Mouse (Mus musculus) stomach, postnatal 0 days (tissue): ENCODE results near the gene Ttc29. TPM values are rescaled to one million over a fixed set of nuclear protein-coding genes. Genes with fewer than 3 reads are reported as not detected.
A peak's percentile ranks its signal among the peaks of the same experiment; 100 is the strongest.

Source experiments
- ATAC-seq: fragments of 200-750 bp; cut with Nextera tagmentation; 2 replicates; pipeline ENCODE4 v1.8.0; 2017; ENCODE audit not compliant: low FRiP score, low TSS enrichment
- DNase-seq: peaks from one replicate; pipeline ENCODE4 v3.0.0-alpha.2; 2016; ENCODE audit warnings: low spot score
- H3K27ac ChIP-seq: fragments of 300-500 bp; sonication (generic); replicated peaks from 2 replicates; pipeline ENCODE4 v1.5.1; 2014; ENCODE audit warnings: mild to moderate bottlenecking, control low read depth
- H3K27me3 ChIP-seq: fragments of 300-500 bp; sonication (generic); 2 replicates; pipeline ENCODE4 v1.6.1; 2014; ENCODE audit warnings: low read length; ENCODE audit not compliant: control insufficient read depth, insufficient read depth
- H3K36me3 ChIP-seq: fragments of 300-500 bp; sonication (generic); 2 replicates; pipeline ENCODE4 v1.6.1; 2014; ENCODE audit warnings: low read length, mixed read lengths; ENCODE audit not compliant: control insufficient read depth, insufficient read depth
- H3K4me1 ChIP-seq: fragments of 300-500 bp; sonication (generic); replicated peaks from 2 replicates; pipeline ENCODE4 v1.6.1; 2014; ENCODE audit warnings: antibody characterized with exemption; ENCODE audit not compliant: control insufficient read depth, insufficient read depth
- H3K4me2 ChIP-seq: fragments of 300-500 bp; sonication (generic); replicated peaks from 2 replicates; pipeline ENCODE4 v1.6.1; 2014; ENCODE audit warnings: low read depth, mild to moderate bottlenecking, control low read depth, moderate library complexity
- H3K4me3 ChIP-seq: fragments of 300-500 bp; sonication (generic); 2 replicates; pipeline ENCODE4 v1.5.1; 2014; ENCODE audit warnings: low read depth, low read length, control low read depth
- H3K9ac ChIP-seq: fragments of 300-500 bp; sonication (generic); 2 replicates; pipeline ENCODE4 v1.6.1; 2014; ENCODE audit warnings: mild to moderate bottlenecking, low read length, control low read depth, mixed read lengths
- H3K9me3 ChIP-seq: fragments of 300-500 bp; sonication (generic); 2 replicates; pipeline ENCODE4 v1.6.1; 2016; ENCODE audit warnings: low read length; ENCODE audit not compliant: control insufficient read depth
- CTCF ChIP-seq: IDR thresholded peaks from 2 replicates; pipeline ENCODE4 v1.5.1; 2016; ENCODE audit warnings: antibody characterized with exemption, low read depth, mild to moderate bottlenecking, moderate library complexity
- EP300 ChIP-seq: optimal IDR thresholded peaks from 2 replicates; pipeline ENCODE3; 2016; ENCODE audit warnings: antibody characterized with exemption
- WGBS: fragments of 180-500 bp; shearing (Covaris S2); extraction: QIAGEN DNeasy Blood & Tissue Kit; methylation state at CpG from one replicate; pipeline ENCODE4 v1.1.7; 2014; 5-methylcytosine and 5-hydroxymethylcytosine counted together
- polyA plus RNA-seq: library from polyadenylated mRNA; unstranded; fragments of >200 nt; fragmentation: Nextera tagmentation; extraction: Ambion mirVana; gene quantifications from 2 replicates; pipeline ENCODE4 v1.2.1, GENCODE M21; 2015

Gene Ttc29
- polyA plus RNA-seq, 1 experiment from 2014 or later: not detected

DNA sequence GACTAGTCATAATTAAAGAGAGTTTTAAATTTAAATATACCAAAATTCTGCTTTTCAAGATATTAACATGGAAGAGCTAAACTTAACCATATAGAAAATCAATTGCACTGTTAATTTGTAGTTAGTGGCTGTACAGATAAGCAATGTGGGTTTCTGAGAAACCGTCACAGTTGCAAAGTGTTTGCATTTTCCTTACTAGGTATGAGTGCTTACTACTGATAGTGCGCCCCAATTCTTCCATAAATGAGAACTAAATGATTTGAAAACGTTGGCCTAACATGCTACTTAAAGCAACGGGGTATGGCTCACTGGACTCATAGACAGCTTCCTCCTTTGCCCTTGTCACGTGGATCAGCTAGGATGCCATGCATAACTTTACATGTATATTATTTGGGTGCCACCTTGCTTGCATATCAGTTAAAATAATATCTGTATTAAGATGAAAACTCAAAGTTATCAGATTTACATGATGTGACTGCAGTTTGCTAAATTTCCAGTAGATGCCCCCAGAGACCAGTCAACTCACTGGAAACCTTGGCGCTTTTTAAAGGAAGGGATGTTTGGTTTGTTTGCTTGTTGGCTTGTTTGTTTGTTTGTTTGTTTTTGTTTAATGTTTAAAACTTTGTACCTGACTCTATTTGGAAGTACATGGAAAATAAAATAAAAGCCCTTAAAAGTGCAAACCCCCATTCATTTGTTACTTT is 25.0 kb downstream of the Ttc29 start:
- 53% methylated on average over 6 of the region's 6 CpGs for WGBS
- H3K27ac ChIP-seq: no peak overlapping the region

DNA sequence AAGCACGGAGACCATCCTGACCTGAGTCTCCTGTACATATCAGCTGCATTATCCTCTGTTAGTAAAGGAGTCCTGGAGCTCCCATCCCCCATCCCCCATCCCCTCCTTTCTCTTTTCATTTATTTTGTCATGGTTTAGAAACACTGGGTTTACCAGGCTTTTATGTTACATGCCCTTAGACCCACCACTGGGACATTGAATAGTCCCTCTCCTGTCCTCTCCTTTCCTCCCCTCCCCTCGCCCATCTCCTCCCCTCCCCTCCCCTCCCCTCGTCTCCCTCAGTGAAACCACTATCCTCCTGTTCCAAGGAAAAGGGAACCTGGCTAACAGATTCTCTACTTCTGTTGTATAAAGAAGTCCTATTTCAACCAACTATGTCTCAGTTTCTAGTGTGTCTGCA is 38.0 kb downstream of the Ttc29 start:
- Histone ChIP-seq H3K9me3 (no peaks in the 10 kb centered on the region), H3K4me2 (no peak overlapping the region), H3K4me3 (no peak overlapping the region), H3K27me3 (no peaks in the 10 kb centered on the region), H3K36me3 (no peaks in the 10 kb centered on the region), H3K4me1 (no peaks in the 10 kb centered on the region), H3K27ac (no peak overlapping the region), H3K9ac (no peak overlapping the region)
- ATAC-seq (no peak), DNase-seq (no peak)
- 49% methylated on average over 3 of the region's 3 CpGs for WGBS
- TF ChIP-seq EP300 (no peak), CTCF (no peak)

More for the DNA sequence above, 25.0 kb downstream of the Ttc29 start:
- TF ChIP-seq EP300: no peak
- peak; percentile 83 for TF ChIP-seq CTCF
- H3K27me3 ChIP-seq: no peaks in the 10 kb centered on the region
- H3K36me3 ChIP-seq: no peaks in the 10 kb centered on the region
- H3K4me1 ChIP-seq: no peaks in the 10 kb centered on the region
- no peaks in the 10 kb centered on the region for H3K9me3 ChIP-seq
- DNase-seq (no peak), ATAC-seq (no peak)
- H3K9ac ChIP-seq: no peak overlapping the region
- no peak overlapping the region for H3K4me3 ChIP-seq
- no peak overlapping the region for H3K4me2 ChIP-seq

DNA sequence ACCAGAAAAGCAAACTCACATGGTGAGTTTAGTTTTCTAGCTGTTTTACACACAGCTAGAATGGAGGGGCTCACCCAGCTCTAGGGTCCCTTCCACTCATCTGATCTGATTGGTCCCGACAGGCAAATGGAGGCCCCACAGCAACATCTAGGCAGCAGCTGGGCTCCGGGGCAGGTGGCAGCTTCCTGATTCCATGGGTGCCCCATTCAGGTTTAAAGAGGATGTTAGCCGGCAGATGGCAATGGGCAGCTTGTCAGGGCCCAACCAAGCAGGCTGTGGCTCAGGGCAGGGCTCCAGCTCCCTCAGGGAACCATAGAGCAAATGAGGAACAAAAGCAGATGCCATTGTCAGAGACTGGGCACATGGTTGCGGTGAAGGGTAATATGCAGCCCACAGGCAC is 41.3 kb downstream of the Ttc29 start:
- no peak for DNase-seq
- ATAC-seq: no peak

DNA sequence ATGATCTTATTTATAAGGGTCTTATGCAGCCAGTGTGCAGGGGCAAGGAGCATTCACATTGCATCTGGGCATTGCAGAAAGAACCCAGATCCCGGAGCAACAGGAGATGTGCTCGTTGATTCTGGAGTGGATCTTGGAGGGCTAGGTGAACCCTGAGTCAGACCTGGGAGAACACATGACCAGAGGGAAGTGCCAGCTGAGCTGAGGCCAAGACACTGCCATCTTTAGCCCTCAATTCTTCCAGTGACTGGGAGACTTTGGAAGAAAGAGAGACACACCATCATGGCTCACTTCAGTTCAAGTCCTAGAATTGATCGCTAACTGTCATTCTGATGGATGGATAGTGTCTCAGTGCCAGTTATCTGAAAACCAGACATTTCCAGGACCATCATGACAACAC is 41.9 kb downstream of the Ttc29 start:
- TF ChIP-seq EP300: no peak
- no peak for TF ChIP-seq CTCF
- Histone ChIP-seq H3K9me3 (no peaks in the 10 kb centered on the region), H3K4me1 (no peaks in the 10 kb centered on the region), H3K36me3 (no peaks in the 10 kb centered on the region), H3K9ac (no peak overlapping the region), H3K4me3 (no peak overlapping the region), H3K4me2 (no peak overlapping the region), H3K27me3 (no peaks in the 10 kb centered on the region), H3K27ac (no peak overlapping the region)
- ATAC-seq: no peak
- WGBS: 88% methylated on average over 3 of the region's 3 CpGs
- no peak for DNase-seq

More for the DNA sequence above, 41.3 kb downstream of the Ttc29 start:
- no peaks in the 10 kb centered on the region for H3K36me3 ChIP-seq
- H3K9ac ChIP-seq: no peak overlapping the region
- H3K27ac ChIP-seq: no peak overlapping the region
- H3K4me1 ChIP-seq: no peaks in the 10 kb centered on the region
- TF ChIP-seq EP300: no peak
- TF ChIP-seq CTCF: no peak
- no peaks in the 10 kb centered on the region for H3K9me3 ChIP-seq
- H3K27me3 ChIP-seq: no peaks in the 10 kb centered on the region
- H3K4me3 ChIP-seq: no peak overlapping the region
- no peak overlapping the region for H3K4me2 ChIP-seq
- 81% methylated on average over 4 of the region's 4 CpGs for WGBS

DNA sequence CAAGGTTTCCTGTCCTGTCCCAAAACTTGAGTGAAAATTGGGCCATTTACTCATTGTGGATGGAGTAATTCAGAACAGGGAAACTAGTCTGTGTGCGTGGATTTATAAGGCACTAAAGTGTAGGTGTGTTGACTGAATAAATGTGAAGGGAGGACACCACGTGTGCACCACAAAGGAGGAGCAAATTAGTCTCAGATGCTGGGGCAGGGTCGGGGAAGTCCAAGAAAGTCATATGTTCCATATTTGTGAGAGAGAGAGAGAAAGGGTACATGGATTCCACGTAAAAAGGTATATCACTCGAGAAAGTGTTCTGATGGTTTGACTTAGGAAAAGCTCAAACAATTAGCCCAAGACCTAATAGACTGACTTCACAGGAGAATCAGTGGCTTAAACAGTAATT is 52.4 kb downstream of the Ttc29 start:
- 87% methylated on average over 5 of the region's 5 CpGs for WGBS
- DNase-seq: no peak
- no peaks in the 10 kb centered on the region for H3K36me3 ChIP-seq
- H3K9ac ChIP-seq: no peak overlapping the region
- no peak overlapping the region for H3K4me3 ChIP-seq
- H3K27ac ChIP-seq: no peak overlapping the region
- no peak overlapping the region for H3K4me2 ChIP-seq
- no peak for TF ChIP-seq CTCF
- no peak for TF ChIP-seq EP300
- H3K9me3 ChIP-seq: no peaks in the 10 kb centered on the region
- H3K27me3 ChIP-seq: no peaks in the 10 kb centered on the region
- no peaks in the 10 kb centered on the region for H3K4me1 ChIP-seq
- ATAC-seq: no peak

DNA sequence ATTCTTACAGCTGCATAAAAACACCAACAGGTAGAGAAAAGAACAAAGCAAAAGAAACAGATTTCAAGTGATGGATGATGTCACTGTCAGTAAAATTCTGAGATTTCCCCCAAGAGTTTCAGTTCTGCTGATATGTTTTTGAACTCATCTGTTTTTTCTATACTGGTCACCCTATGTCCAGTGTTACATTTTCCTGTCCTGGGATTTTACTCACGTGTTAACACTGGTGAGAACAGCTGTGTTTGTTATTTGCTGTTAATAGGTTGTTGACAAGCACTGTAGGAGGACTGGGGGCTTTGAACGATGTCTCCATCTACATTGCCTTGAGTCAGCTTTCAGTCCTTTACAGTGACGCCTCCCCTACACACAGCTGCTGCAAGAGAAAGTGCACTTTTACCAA is 53.1 kb downstream of the Ttc29 start:
- Histone ChIP-seq H3K36me3 (no peaks in the 10 kb centered on the region), H3K27me3 (no peaks in the 10 kb centered on the region), H3K27ac (no peak overlapping the region), H3K4me3 (no peak overlapping the region), H3K9ac (no peak overlapping the region), H3K4me2 (no peak overlapping the region), H3K4me1 (no peaks in the 10 kb centered on the region), H3K9me3 (no peaks in the 10 kb centered on the region)
- WGBS: 32% methylated on average over 3 of the region's 3 CpGs
- no peak for TF ChIP-seq CTCF
- no peak for TF ChIP-seq EP300
- DNase-seq (no peak), ATAC-seq (no peak)
